Mouse (Mus musculus) inflammation-experienced regulatory T-cells (primary cell): ENCODE results near the gene Nxph4. TPM values are rescaled to one million over a fixed set of nuclear protein-coding genes. Genes with fewer than 3 reads are reported as not detected.

ENCODE experiments used
- polyA plus RNA-seq, 2 experiments: library from polyadenylated mRNA; unstranded; fragments of 100-300 nt; shearing (Covaris generic); gene quantifications; one replicate each; pipeline ENCODE4 v1.2.1; 2017

The Nxph4 gene
- under 1 TPM in 1 of 2 experiments, not detected in 1; 0.17 TPM for polyA plus RNA-seq

GRCm38 (mm10) chr10:127534036-127534928 is at the start of gene Nxph4:
Gene Nxph4 (minus strand): TSS chr10:127534559.

DNA sequence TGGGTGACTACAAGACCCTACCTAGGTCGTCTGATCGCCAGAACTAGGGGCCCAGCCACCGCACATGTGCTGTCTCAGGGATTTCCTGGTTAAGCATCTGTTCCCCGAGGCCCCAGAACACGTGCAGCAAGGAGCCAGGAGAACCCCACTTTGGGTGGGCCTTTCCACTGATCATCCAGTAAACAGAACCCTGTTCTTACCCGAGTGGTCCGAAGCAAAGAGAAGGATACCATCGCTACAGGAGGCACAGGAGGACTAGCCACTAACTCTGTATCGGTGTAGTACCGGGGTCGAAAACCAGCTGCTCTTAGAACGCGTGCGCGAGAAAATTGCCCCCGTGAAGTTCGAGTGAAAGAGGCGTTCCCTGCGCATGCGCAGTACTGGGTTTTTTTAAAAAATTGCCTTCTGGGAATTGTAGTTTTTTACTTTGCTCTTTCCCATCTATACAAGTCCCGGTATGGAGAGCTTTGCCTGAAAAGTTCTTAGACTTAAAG is 12.2 kb downstream of the Nxph4 start, which contains the start of gene Shmt2:
Gene Shmt2, minus strand, starts transcription at position 357 of the 494 bp plus-strand sequence.

DNA sequence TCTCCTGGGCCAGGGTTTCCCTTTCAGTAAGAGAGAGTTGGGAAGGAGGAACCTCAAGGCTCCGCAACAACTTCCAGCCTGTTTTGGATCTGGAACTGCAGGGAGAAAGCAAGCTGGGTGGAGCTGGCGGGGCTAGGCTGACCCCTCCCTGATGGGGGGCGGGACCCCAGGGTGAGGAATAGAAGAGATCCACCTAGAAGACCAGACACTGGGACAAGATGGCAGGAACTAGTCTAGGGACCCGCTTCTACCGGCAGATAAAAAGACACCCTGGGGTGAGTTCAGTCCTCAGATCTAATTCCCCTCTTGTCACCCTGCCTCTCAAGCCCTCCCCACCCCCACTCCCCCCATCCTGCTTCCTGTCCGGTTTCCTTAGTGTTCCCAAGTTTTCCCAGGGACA is 19.6 kb downstream of the Nxph4 start, which contains the start of gene Ndufa4l2:
Gene Ndufa4l2, plus strand, starts transcription at position 204 of the 400 bp plus-strand sequence.

GRCm38 (mm10) chr10:127500894-127501893 is 33.2 kb downstream of the Nxph4 start, which contains the start of gene Stac3:
Gene Stac3 (plus strand): TSS chr10:127501686.

Other genes with a start within 250 kb of the Nxph4 start
- 10 to 100 TPM in 1 of 2 experiments, 1 to 10 TPM in 1; 8.3 to 10.7 TPM for gene Mbd6, start 245.5 kb downstream of the Nxph4 start, polyA plus RNA-seq
- 10 to 100 TPM; 68.9 to 74.7 TPM for gene Mars, start 222.8 kb downstream of the Nxph4 start, polyA plus RNA-seq
- gene Arhgap9, start 212.6 kb downstream of the Nxph4 start, polyA plus RNA-seq, result 100 to 1,000 TPM; 319 to 327 TPM
- gene Gli1, start 192.6 kb downstream of the Nxph4 start, polyA plus RNA-seq, result under 1 TPM; 0.80 to 0.81 TPM
- gene Inhbe, start 180.1 kb downstream of the Nxph4 start, polyA plus RNA-seq, result not detected
- not detected for gene Inhbc, start 164.1 kb downstream of the Nxph4 start, polyA plus RNA-seq
- gene R3hdm2, start 154.2 kb downstream of the Nxph4 start, polyA plus RNA-seq, result 10 to 100 TPM; 25.9 to 28.0 TPM
- under 1 TPM in 1 of 2 experiments, not detected in 1; 0.58 TPM for gene Stac3, start 32.9 kb downstream of the Nxph4 start, polyA plus RNA-seq
- not detected for gene Ndufa4l2, start 19.6 kb downstream of the Nxph4 start, polyA plus RNA-seq
- 10 to 100 TPM; 78.5 to 85.9 TPM for gene Shmt2, start 12.1 kb downstream of the Nxph4 start, polyA plus RNA-seq
- 1 to 10 TPM in 1 of 2 experiments, under 1 TPM in 1; 0.36 to 2.3 TPM for gene Lrp1, start 86.6 kb upstream of the Nxph4 start, polyA plus RNA-seq
- gene Stat6, start 108.4 kb upstream of the Nxph4 start, polyA plus RNA-seq, result 100 to 1,000 TPM; 207 to 235 TPM
- 1 to 10 TPM; 7.2 to 9.8 TPM for gene Nemp1, start 132.3 kb upstream of the Nxph4 start, polyA plus RNA-seq
- gene Nab2, start 134.0 kb upstream of the Nxph4 start, polyA plus RNA-seq, result 10 to 100 TPM; 64.6 to 67.1 TPM
- gene Myo1a, start 170.6 kb upstream of the Nxph4 start, polyA plus RNA-seq, result under 1 TPM; 0.23 to 0.54 TPM
- gene Tac2, start 189.9 kb upstream of the Nxph4 start, polyA plus RNA-seq, result 1 to 10 TPM in 1 of 2 experiments, under 1 TPM in 1; 0.48 to 2.2 TPM
- under 1 TPM; 0.64 to 0.82 TPM for gene Zbtb39, start 205.0 kb upstream of the Nxph4 start, polyA plus RNA-seq
- gene Gpr182, start 217.2 kb upstream of the Nxph4 start, polyA plus RNA-seq, result under 1 TPM in 1 of 2 experiments, not detected in 1; 0.11 TPM
- under 1 TPM; 0.18 to 0.34 TPM for gene Rdh1, start 225.2 kb upstream of the Nxph4 start, polyA plus RNA-seq
- gene Rdh16f1, start 225.2 kb upstream of the Nxph4 start, polyA plus RNA-seq, result 1 to 10 TPM in 1 of 2 experiments, not detected in 1; 1.1 TPM
- 1 to 10 TPM in 1 of 2 experiments, under 1 TPM in 1; 0.13 to 2.6 TPM for gene Rdh9, start 241.8 kb upstream of the Nxph4 start, polyA plus RNA-seq